Mouse (Mus musculus) kidney, adult 18-20 months (tissue): Measurements from ENCODE around the gene Yars.
A peak's percentile ranks its signal among the peaks of the same experiment; 100 is the strongest.

Source experiments
- DNase-seq: peaks from one replicate; pipeline ENCODE4 v3.0.0; 2021

Yars gene

DNA sequence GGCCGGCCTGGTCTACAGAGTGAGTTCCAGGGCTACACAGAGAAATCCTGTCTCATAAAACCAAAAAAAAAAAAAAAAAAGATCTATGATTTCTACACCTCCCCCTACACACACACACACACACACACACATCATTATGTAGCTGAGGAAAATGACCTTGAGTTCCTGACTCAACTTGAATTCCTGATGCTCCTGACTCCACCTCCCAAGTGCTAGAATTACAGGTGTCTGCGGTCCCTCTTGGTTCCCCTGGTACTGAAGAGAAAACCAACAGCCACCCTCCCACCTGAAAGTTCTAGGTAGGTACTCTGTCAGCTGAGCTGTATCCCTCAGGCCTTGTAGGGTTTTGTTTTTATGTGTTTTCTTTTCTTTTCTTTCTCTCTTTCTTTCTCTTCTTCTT, 62.9 kb downstream of the Yars start:
- no peak for DNase-seq

DNA sequence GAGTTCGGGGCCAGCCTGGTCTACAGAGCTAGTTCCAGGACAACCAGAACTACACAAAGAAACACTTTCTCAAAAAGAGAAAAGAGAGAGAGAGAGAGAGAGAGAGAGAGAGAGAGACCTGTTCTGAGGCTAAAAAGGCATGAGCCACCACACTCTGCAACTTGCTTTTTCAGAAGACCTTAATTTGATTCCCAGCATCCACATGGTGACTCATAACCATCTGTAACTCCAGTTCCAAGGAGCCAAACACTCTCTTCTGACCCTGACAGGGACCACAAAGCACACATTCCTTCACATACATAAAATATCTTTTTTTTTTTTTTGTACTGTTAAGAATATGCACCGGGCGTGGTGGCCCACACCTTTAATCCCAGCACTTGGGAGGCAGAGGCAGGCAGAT, 65.0 kb downstream of the Yars start:
- DNase-seq: no peak

DNA sequence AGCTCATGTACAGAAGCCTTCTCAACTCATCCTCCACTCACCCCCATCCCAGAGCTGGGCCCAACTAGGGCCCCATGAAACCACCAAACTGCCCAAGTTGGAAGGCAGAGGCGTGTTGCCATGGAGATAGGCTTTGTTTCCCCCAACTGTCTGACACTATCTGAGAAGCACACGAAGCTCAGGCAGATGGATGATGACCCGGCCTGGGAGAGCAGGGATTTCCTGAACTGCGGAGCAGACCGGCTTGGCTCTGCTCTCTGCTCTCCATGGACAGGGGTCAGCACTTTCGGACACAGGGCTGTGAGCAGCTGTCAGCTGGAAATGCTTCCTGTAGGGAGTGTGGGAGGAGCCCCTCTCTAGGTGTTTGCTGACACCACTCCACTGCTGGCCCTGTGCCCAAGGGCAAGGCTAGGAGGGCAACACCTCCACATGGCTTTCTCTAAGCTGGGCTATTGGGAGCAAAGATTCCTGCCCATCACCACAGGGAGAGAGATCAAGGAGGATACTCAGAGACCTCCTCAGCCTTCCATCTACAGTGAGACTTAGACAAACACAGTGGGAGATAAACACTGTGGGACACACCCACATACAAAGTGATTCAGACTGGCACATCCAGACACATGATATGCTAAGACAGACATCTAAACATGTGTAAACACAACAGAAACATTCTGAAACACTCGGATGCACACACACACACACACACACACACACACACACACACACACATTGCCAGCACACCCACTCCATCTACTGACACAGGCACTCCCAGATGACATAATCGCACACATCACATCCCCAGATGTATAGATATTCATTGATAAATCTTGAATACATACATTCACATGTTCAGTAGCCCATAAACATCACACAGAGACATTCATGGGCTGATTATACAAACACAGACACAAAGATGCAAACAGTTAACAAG, 67.2 kb downstream of the Yars start:
- DNase-seq: no peak

DNA sequence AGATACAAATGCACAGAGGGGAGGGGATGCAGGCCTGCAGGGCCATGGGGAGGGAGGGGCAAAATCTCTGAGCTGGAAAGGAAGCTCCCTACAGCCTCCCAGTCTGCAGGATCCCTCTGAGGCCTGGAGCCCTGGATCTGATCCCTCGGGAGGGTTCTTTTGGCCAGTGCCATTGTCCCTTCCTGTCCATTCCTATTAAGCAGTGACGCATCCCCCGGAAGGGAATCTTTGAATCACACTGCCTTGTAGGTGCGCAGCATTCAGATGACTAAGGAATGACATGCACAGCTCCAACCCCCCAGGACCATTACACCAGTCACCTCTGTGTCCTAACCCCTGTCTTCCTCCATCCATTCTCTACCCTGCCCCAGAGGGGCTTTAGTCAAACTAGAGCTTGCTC, 69.5 kb downstream of the Yars start:
- no peak for DNase-seq

DNA sequence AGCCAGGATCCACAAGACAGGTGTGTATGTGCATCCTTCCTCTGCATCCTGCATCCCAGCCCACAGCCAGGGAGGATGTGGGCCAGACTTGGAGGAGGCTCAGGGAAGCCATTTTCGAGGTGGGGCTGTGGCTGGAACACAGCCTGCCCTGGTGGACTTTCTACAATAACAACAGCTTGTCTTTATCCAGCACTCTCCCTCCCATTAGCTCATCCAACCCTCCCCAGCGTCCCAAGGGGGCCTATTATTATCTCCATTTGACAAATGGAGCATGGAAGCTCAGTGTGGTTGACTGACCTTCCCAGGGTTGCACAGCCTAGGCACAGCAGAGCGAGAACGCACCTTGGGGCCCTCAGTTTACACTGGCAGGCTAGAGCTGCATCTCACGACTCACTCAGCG, 71.1 kb downstream of the Yars start:
- no peak for DNase-seq

DNA sequence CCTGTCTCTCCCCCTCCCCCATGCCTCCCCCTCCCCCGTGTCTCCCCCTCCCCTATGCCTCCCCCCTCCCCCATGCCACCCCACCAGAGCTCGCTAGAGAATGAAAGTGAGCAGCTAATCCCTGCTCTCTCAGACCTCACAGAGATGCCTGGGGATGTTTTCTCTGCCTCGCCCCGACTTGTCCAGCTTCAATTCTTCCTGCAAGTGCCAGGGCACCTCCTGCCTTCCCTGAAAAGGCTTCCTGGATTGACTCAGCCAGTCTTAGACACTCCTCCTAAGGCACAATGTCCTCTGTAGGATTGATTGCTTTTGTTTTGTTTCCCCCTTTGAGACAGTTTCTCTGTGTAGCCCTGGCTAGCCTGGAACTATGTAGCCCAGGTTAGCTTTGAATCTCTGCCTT, 71.6 kb downstream of the Yars start, which contains the start of gene C77080:
Gene C77080, minus strand, starts transcription at position 209 of the 400 bp plus-strand sequence.
- DNase-seq: no peak

DNA sequence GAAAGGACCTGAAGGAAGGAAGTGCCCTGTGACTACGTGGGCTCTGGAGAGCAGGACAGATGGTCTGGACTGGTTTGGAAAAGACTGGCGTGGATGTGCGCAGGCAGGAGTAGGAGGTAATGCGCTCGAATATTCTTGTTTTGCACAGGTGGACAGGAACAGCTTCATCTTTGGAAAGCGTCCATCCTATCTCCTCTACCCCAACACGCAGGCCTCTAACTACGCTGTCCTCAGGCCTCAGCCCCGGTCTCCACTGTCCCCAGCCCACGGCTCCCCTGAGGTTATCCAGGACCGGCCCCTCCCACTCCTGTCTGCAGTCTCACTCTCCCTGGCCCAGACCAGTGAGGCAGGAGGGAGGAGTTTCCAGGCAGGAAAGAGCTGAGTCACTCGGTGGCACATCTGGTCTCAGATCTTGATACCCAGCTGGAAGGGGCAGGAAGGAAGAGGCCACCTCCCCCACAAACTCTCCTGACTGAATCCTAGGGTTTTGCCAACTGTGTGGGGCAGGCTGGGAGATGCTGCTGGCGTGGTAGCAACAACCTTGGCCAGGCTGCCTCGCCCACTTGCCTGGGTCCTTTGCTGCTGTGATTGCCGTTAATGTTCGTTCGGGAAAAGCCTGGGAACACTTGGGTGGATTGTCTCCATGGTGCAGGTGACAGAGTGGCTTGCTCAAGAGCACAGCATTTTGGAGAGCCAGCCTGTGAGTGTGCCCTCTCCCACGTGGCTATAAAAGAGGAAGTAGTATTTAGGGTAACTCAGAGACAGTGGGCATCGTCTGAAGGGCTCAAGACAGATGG, 73.9 kb downstream of the Yars start:
- DNase-seq: peak; percentile 52

DNA sequence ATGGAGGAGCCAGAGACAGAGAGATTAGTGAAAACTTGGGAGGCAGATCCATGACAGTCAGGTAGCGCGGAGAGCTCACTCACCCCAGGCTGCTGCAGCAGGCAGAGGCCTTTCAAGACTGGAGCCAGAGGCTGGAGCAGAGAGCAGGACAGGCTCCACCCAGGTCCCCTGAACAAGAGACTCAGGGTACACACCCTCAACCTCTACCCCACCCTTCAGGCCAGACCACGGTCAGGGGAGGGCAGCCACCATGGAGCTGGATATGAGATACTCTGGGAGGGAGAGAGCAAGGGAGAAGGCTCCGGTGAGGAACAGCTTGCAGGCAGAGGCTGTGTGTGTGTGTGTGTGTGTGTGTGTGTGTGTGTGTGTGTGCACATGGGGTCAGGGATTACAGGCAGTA, 76.6 kb downstream of the Yars start:
- no peak for DNase-seq

DNA sequence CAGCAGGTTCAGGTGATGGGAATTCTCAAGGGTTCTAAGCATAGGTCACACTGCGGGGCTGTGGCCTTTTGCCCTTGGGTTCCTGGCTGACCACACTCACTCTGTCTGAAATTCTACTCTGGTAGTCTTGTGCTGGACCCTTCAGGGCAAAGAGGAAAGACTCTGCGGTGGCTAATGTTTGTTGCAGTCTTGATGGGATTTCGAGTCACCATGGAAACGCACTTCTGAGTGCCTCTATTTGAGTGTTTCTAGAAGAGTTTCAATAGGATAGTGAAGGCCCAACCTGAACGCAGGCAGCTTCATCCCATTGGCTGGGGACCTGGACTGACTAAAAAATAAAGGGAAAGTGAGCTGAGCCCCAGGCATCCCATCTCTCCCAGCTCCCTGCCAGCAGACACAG, 77.3 kb downstream of the Yars start:
- DNase-seq: no peak

DNA sequence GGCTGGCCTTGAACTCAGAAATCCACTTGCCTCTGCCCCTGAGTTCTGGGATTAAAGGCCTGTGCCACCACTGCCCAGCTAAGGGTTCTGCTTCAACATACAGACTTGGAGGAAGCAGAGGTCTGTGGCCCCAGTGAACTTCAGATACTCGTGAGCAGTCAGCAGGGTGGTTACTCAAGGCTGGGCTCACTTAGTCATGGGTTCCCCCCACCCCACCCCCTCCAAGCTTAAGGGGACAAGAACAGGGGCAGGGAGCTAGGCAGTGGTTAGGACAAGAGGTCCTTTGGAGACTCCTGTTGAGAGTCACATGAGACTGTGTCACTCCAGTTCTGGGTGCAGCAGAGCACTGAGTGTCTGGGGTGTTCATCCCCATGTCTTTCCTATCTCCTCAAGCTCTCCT, 79.1 kb downstream of the Yars start:
- no peak for DNase-seq
